Mouse (Mus musculus) myocyte (in vitro differentiated cells): ENCODE results near the gene Hyal3.

Experiments
- CEBPB ChIP-seq: IDR thresholded peaks from 2 replicates; pipeline ENCODE4 v1.6.1; 2011; ENCODE audit warnings: mild to moderate bottlenecking, moderate library complexity; ENCODE audit not compliant: poor library complexity, insufficient read depth, severe bottlenecking
- E2F4 ChIP-seq: IDR thresholded peaks from one replicate; pipeline ENCODE4 v1.6.1; 2011; ENCODE audit warnings: mild to moderate bottlenecking, control low read depth, moderate library complexity; ENCODE audit not compliant: insufficient read depth
- MAX ChIP-seq: IDR thresholded peaks from one replicate; pipeline ENCODE4 v1.6.1; 2011; ENCODE audit warnings: low read depth, mild to moderate bottlenecking, control low read depth
- MYOD1 ChIP-seq, 3 experiments: IDR thresholded peaks; one replicate each; pipeline ENCODE4 v1.6.1; 2011; ENCODE audit warnings: control low read depth in 2 of 3, low read depth in 2 of 3, mild to moderate bottlenecking in 2 of 3, moderate library complexity in 1 of 3; ENCODE audit not compliant: insufficient read length in 2 of 3, control insufficient read depth in 1 of 3
- MYOG ChIP-seq, 3 experiments: IDR thresholded peaks; one replicate each; pipeline ENCODE4 v1.6.1; 2011; ENCODE audit warnings: control low read depth in 2 of 3, low read depth in 2 of 3, mild to moderate bottlenecking in 2 of 3; ENCODE audit not compliant: insufficient read length in 2 of 3, control insufficient read depth in 1 of 3, insufficient read depth in 1 of 3
- POLR2A ChIP-seq: IDR thresholded peaks from one replicate; pipeline ENCODE4 v1.6.1; 2011; ENCODE audit warnings: low read depth, mild to moderate bottlenecking, control low read depth, moderate library complexity; ENCODE audit not compliant: insufficient read length
- POLR2AphosphoS2 ChIP-seq: IDR thresholded peaks from one replicate; pipeline ENCODE4 v1.6.1; 2011; ENCODE audit warnings: low read depth, control low read depth; ENCODE audit not compliant: insufficient read length
- REST ChIP-seq: IDR thresholded peaks from one replicate; pipeline ENCODE4 v1.6.1; 2011; ENCODE audit warnings: mild to moderate bottlenecking, control low read depth, moderate library complexity; ENCODE audit not compliant: insufficient read depth, insufficient read length
- SRF ChIP-seq: IDR thresholded peaks from one replicate; pipeline ENCODE4 v1.6.1; 2011; ENCODE audit warnings: low read depth; ENCODE audit not compliant: control insufficient read depth, insufficient read length
- TCF12 ChIP-seq: IDR thresholded peaks from one replicate; pipeline ENCODE4 v1.6.1; 2011; ENCODE audit warnings: mild to moderate bottlenecking, control low read depth; ENCODE audit not compliant: poor library complexity, insufficient read depth, severe bottlenecking
- TCF3 ChIP-seq: IDR thresholded peaks from one replicate; pipeline ENCODE4 v1.6.1; 2011; ENCODE audit warnings: low read depth, control low read depth; ENCODE audit not compliant: insufficient read length
- USF1 ChIP-seq: IDR thresholded peaks from one replicate; pipeline ENCODE4 v1.6.1; 2011; ENCODE audit warnings: low read depth, mild to moderate bottlenecking, control low read depth, moderate library complexity

DNA sequence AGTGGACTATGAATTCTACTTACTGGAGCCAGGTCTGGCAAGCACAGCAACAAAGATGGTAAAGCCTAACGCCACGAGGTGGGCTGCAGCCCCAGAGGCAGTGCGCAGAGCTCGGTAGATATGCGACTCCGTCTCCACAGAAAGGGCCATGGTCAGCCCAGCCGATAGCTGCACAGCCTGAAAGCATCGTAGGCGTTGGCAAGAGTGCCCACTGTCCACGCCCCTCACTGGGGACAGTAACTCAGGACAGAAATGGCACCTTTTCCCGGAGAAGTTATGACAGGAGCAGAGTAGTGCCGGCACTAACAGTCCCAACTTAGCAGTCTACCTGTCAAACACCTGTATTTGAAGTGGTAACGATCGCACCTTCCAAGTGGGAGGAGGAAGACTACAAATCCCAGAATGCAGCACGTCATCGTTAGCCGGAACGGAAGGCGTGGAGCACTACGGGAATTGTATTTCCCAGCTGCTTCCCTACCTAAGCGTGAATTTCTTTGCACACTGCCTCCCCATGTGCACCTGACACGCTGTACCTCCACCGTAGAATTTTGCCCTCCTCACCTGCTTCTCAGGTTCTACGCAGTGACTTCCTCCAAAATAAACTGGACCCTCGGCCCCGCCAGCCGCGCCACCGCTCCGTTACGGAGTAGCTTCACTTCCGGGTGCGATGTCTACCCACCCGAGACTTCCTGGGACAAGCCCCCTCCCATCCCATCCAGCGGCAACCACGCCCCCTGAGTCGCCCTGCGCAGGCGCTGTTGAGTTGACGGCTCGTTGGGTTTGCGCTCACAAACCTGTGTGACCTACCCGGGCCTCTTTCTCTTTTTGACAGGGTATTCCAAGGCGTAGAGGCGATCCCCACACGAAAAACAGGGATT, 38.9 kb upstream of the Hyal3 start, which contains the start of the genes Cyb561d2 and Nprl2:
- TF ChIP-seq TCF12, result no peak
- TF ChIP-seq POLR2A, result no peak
- peak; percentile 20 for TF ChIP-seq POLR2AphosphoS2
- no peak for TF ChIP-seq MAX
- TF ChIP-seq CEBPB, result no peak
- TF ChIP-seq USF1, result no peak
- no peak for TF ChIP-seq MYOD1 (IDR thresholded peaks at IDR 0.05; ENCODE audit: control insufficient read depth in 1 of 3, insufficient read length in 2 of 3, low read depth in 2 of 3)
- no peak for TF ChIP-seq REST
- no peak for TF ChIP-seq E2F4
- TF ChIP-seq TCF3, result no peak
- no peak for TF ChIP-seq MYOG (IDR thresholded peaks at IDR 0.05; ENCODE audit: control insufficient read depth in 1 of 3, insufficient read depth in 1 of 3, insufficient read length in 2 of 3, low read depth in 2 of 3)
- no peak for TF ChIP-seq SRF
